Mouse (Mus musculus) hindbrain, postnatal 0 days (tissue): Measurements from ENCODE around the gene Sult2b1. TPM values are rescaled to one million over a fixed set of nuclear protein-coding genes. Genes with fewer than 3 reads are reported as not detected.

Experiments used
- ATAC-seq: fragments of 200-750 bp; cut with Nextera tagmentation; 2 replicates; pipeline ENCODE4 v1.8.0; 2017; ENCODE audit warnings: mild to moderate bottlenecking, moderate TSS enrichment, moderate library complexity
- DNase-seq: peaks from one replicate; pipeline ENCODE4 v3.0.0-alpha.2; 2015; ENCODE audit warnings: low spot score
- H3K27ac ChIP-seq: fragments of 300-500 bp; sonication (generic); 2 replicates; pipeline ENCODE4 v1.5.1; 2014; ENCODE audit warnings: mild to moderate bottlenecking
- H3K27me3 ChIP-seq: fragments of 300-500 bp; sonication (generic); 2 replicates; pipeline ENCODE4 v1.6.1; 2014; ENCODE audit warnings: low read length, mixed read lengths; ENCODE audit not compliant: insufficient read depth
- H3K36me3 ChIP-seq: fragments of 300-500 bp; sonication (generic); 2 replicates; pipeline ENCODE4 v1.6.1; 2014; ENCODE audit warnings: low read length, mixed read lengths; ENCODE audit not compliant: insufficient read depth
- H3K4me1 ChIP-seq: fragments of 300-500 bp; sonication (generic); 2 replicates; pipeline ENCODE4 v1.6.1; 2014; ENCODE audit warnings: antibody characterized with exemption, low read length, mixed read lengths; ENCODE audit not compliant: insufficient read depth
- H3K4me2 ChIP-seq: fragments of 300-500 bp; sonication (generic); 2 replicates; pipeline ENCODE4 v1.6.1; 2014; ENCODE audit warnings: low read depth, mild to moderate bottlenecking, low read length, moderate library complexity, mixed read lengths
- H3K4me3 ChIP-seq: fragments of 300-500 bp; sonication (generic); 2 replicates; pipeline ENCODE4 v1.5.1; 2014; ENCODE audit warnings: low read length
- H3K9ac ChIP-seq: fragments of 300-500 bp; sonication (generic); replicated peaks from 2 replicates; pipeline ENCODE4 v1.6.1; 2014; ENCODE audit warnings: mild to moderate bottlenecking, low read length, moderate library complexity, mixed read lengths
- H3K9me3 ChIP-seq: fragments of 300-500 bp; sonication (generic); 2 replicates; pipeline ENCODE4 v1.6.1; 2016; ENCODE audit warnings: low read length, mixed read lengths
- CTCF ChIP-seq: IDR thresholded peaks from 2 replicates; pipeline ENCODE4 v1.5.1; 2016; ENCODE audit warnings: antibody characterized with exemption, control low read depth, low read depth
- WGBS: fragments of 180-500 bp; shearing (Covaris S2); extraction: QIAGEN DNeasy Blood & Tissue Kit; methylation state at CpG from one replicate; pipeline ENCODE4 v1.1.7; 2014; 5-methylcytosine and 5-hydroxymethylcytosine counted together
- polyA plus RNA-seq: library from polyadenylated mRNA; unstranded; fragments of >200 nt; fragmentation: Nextera tagmentation; extraction: Ambion mirVana; gene quantifications from 2 replicates; pipeline ENCODE4 v1.2.1, GENCODE M21; 2015
- total RNA-seq: library from RNA; depleted of rRNA; stranded (reverse); fragments of >200 nt; gene quantifications from 2 replicates; pipeline ENCODE4 v1.2.3, GENCODE M21; 2014

Gene Sult2b1
- total and polyA plus RNA-seq, 2 experiments from 2014 or later: 4.7 to 5.7 TPM

DNA sequence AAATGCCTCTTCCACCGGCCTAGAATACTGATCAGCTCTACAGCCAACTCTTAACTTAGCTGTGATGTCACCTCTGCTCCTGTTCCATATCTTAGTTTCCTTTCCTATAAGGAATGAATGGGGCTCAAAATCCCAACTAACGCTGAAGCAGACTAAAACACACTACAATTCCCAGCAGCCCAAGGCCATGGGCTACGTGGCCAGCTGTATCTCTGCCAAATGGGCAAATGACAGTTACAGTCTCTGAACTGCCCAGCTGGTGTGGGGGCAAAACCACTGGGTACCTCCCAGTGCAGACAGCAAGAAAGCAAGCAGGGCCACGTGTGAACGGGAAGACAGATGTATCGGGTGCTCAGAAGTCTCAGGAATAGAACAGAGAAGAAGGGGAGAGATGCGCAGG is 42.2 kb upstream of the Sult2b1 start:
- H3K4me2 ChIP-seq: no peak overlapping the region
- DNase-seq (no peak), ATAC-seq (no peak)
- H3K27ac ChIP-seq: no peak overlapping the region
- no peaks in the 10 kb centered on the region for H3K27me3 ChIP-seq
- no peak overlapping the region for H3K4me3 ChIP-seq
- H3K4me1 ChIP-seq: 0 out of 2 replicates have a peak, but pooled peaks cover 4% of the 10 kb centered on the region
- H3K36me3 ChIP-seq: peaks cover 42% of the 10 kb centered on the region
- WGBS: 89% methylated on average over 7 of the region's 7 CpGs
- H3K9ac ChIP-seq: no peak overlapping the region
- no peaks in the 10 kb centered on the region for H3K9me3 ChIP-seq
- TF ChIP-seq CTCF: no peak

DNA sequence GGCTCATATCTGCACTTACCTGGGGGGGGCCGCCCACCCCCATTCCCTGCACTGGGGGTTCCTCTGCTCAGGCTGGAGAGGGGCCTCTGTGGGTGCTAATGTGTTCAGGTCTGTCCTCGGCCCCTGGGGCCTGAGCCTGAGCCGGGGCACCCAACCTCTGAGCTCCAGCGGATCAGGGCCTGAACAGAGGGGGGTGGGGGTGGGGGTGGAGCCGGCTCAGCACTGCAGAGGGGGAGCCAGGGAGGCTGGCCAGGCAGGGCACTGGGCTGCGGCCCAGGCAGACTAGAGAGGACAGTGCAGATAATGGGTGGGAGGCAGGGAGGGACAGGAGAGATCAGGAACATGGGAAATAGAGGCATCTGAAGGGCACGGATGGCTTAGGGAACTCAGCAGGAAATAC is 40.1 kb upstream of the Sult2b1 start, which contains the start of gene Kcnj14:
TSS of gene Kcnj14 (minus strand) at position 185 of the 400 bp plus-strand sequence.
- Histone ChIP-seq H3K36me3 (peaks cover 42% of the 10 kb centered on the region), H3K27ac (no peak within 1 kb of the TSS), H3K27me3 (no peaks in the 10 kb centered on the region), H3K9ac (no peak within 1 kb of the TSS), H3K4me3 (no peak within 1 kb of the TSS), H3K4me1 (no peaks in the 10 kb centered on the region), H3K4me2 (no peak within 1 kb of the TSS), H3K9me3 (no peaks in the 10 kb centered on the region)
- no peak for DNase-seq
- no peak for ATAC-seq
- WGBS: 66% methylated on average over 7 of the region's 7 CpGs
- no peak for TF ChIP-seq CTCF

DNA sequence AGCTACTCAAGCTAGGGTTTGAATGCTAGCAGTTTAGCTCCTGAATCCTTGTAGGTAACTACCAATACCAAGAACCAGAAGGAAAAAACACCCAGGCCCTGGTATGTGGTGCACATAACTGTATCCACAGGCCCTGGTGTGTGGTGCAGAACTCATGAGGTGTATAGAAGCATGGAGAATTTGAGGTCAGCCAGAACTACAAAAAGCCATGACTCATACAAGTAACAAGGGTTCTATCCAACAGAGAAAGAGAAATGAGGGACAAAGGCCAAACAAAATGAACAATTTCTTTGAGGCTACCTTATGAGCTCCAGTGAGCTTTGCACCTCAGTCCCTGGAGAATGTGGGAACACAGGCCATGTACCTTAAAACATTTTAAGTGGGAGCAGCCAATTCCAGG is 36.4 kb upstream of the Sult2b1 start:
- no peak for DNase-seq
- 0 out of 2 replicates have a peak, but pooled peaks cover 1% of the 10 kb centered on the region for H3K4me1 ChIP-seq
- H3K36me3 ChIP-seq: peaks cover 16% of the 10 kb centered on the region
- no peaks in the 10 kb centered on the region for H3K27me3 ChIP-seq
- no peaks in the 10 kb centered on the region for H3K9me3 ChIP-seq
- H3K9ac ChIP-seq: no peak overlapping the region
- H3K27ac ChIP-seq: no peak overlapping the region
- TF ChIP-seq CTCF: no peak
- no peak overlapping the region for H3K4me3 ChIP-seq
- no peak overlapping the region for H3K4me2 ChIP-seq
- no peak for ATAC-seq

GRCm38 (mm10) chr7:45819843-45820242 is 35.4 kb upstream of the Sult2b1 start:
- no peak for TF ChIP-seq CTCF
- peak overlapping the region; percentile 23; the same call in 1 of the 2 replicates for H3K4me2 ChIP-seq
- no peak for DNase-seq
- no peak overlapping the region for H3K4me3 ChIP-seq
- H3K4me1 ChIP-seq: peaks cover 12% of the 10 kb centered on the region
- H3K36me3 ChIP-seq: peaks cover 8% of the 10 kb centered on the region; the same call in 1 of the 2 replicates
- no peak overlapping the region for H3K9ac ChIP-seq
- H3K27me3 ChIP-seq: no peaks in the 10 kb centered on the region
- no peaks in the 10 kb centered on the region for H3K9me3 ChIP-seq
- WGBS: 12% methylated on average over 25 of the region's 25 CpGs
- ATAC-seq: no peak
- no peak overlapping the region for H3K27ac ChIP-seq

DNA sequence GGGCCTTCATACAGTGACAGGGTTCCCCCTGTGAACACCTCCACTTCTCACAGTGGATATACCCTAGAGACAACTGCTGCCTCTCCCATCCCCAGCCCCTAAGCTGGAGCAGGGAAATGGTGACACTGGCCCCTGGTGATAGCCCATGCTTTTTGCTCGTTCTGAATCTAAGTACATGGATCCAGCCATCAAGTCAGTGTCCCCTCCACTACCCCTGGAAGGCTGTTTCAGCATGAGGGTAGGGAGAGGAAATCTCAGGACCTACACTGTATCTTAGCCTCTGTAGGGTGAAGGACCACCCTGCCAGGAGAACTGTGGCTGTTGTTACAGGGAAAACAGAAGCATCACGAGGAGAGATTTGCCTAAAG is 31.5 kb upstream of the Sult2b1 start:
- Histone ChIP-seq H3K4me2 (no peak overlapping the region), H3K4me1 (peaks cover 24% of the 10 kb centered on the region), H3K9me3 (no peaks in the 10 kb centered on the region), H3K27me3 (no peaks in the 10 kb centered on the region), H3K9ac (no peak overlapping the region), H3K36me3 (peaks cover 16% of the 10 kb centered on the region), H3K4me3 (no peak overlapping the region), H3K27ac (peak overlapping the region; percentile 62; the same call in 1 of the 2 replicates)
- 52% methylated on average over 2 of the region's 2 CpGs for WGBS
- no peak for DNase-seq
- TF ChIP-seq CTCF: no peak
- no peak for ATAC-seq

- H3K27ac ChIP-seq: peak overlapping the region; percentile 62
- H3K9ac ChIP-seq: no peak overlapping the region
- no peak for TF ChIP-seq CTCF
- no peaks in the 10 kb centered on the region for H3K27me3 ChIP-seq
- H3K9me3 ChIP-seq: no peaks in the 10 kb centered on the region
- DNase-seq (peak; percentile 49), ATAC-seq (no peak)
- peaks cover 21% of the 10 kb centered on the region for H3K36me3 ChIP-seq
- WGBS: 36% methylated on average over 10 of the region's 10 CpGs
- peak overlapping the region; percentile 61; the same call in 1 of the 2 replicates for H3K4me2 ChIP-seq
- no peak overlapping the region for H3K4me3 ChIP-seq
- H3K4me1 ChIP-seq: peaks cover 24% of the 10 kb centered on the region
These were observed 31.0 kb upstream of the Sult2b1 start for GRCm38 (mm10) chr7:45815323-45815983.

DNA sequence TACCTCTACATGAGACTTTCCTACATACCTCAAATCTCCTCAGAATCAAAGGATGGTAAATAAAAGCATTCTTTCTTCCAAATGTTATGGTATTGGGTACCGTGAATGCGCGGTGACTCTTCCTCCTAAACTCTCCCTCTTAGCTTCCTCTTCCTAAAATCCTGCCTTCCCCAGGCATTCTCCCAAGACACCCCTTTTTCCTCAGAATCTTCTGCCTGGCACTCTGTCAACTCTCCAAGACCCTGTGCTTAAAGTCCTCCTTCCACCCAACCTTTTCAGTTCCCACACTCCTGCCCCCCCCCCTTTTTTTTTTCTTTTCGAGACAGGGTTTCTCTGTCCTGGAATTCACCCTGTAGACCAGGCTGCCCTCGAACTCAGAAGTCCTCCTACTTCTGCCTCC is 30.4 kb upstream of the Sult2b1 start:
- DNase-seq: no peak
- H3K4me1 ChIP-seq: peaks cover 24% of the 10 kb centered on the region
- ATAC-seq: no peak
- WGBS: 2% methylated on average over 5 of the region's 5 CpGs
- no peaks in the 10 kb centered on the region for H3K9me3 ChIP-seq
- peaks cover 27% of the 10 kb centered on the region for H3K36me3 ChIP-seq
- H3K4me2 ChIP-seq: peak overlapping the region; percentile 61
- H3K4me3 ChIP-seq: peak overlapping the region; percentile 72
- peak overlapping the region; percentile 62 for H3K27ac ChIP-seq
- no peak for TF ChIP-seq CTCF
- H3K9ac ChIP-seq: no peak overlapping the region; the same call in 1 of the 2 replicates
- H3K27me3 ChIP-seq: no peaks in the 10 kb centered on the region
